Mouse (Mus musculus) heart, postnatal 25 days (tissue): ENCODE measurements around the gene Oxsr1. TPM values are rescaled to one million over a fixed set of nuclear protein-coding genes. Genes with fewer than 3 reads are reported as not detected.
A peak's percentile ranks its signal among the peaks of the same experiment; 100 is the strongest.

Experiments used
- DNase-seq: peaks from one replicate; pipeline ENCODE4 v3.0.0; 2022; ENCODE audit warnings: low spot score
- intact Hi-C: fragments of 180-260 bp; cut with DNase I; formaldehyde crosslinking; loops from one replicate; pipeline ENCODE4 v1.15.1; 2025
- total RNA-seq, 2 experiments: library from RNA; stranded (reverse); gene quantifications; 2 replicates each; pipeline ENCODE4 v1.2.3; 2021

Gene Oxsr1
- total RNA-seq, 2 experiments from 2014 or later: 43.8 to 44.2 TPM

DNA sequence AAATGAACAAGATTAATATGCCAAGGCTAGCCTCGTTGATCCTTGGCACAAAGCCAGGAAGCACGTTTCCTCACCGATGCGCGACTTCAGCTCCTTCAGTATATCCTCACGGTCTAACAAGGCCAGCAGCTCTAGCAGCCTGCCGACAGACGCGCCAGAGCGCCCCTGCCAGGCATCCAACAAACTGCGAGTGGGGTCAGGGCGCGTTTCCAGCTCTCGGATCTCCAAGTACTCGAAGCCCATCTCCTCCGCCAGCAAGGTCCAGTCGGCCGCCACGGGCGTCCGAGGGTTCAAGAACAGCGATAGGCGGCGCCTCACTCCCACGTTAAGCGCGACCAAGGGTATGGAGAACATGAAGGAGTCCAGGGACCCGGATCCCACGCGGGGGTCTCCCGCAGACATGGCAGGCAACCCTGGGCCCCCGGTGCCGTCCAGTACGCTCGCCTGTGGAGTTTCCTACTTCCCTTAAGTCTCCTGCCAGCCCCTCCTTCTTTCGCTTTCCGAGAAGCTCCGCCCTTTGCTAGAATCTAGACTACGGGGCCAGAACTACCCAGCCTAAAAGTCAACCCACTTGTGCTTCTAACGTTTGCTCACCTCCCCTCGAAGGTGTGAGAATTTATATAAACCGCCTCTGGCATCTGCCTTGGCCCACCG is 17.5 kb upstream of the Oxsr1 start, which contains the start of gene Acaa1a:
Gene Acaa1a (plus strand): TSS at position 119 of the 654 bp plus-strand sequence.
- intact Hi-C loops: loop anchor here (2.0 kb wide), 1 partner anchor 17 kb away; the partner anchor contains the start of gene Oxsr1
- DNase-seq: peak; percentile 66

DNA sequence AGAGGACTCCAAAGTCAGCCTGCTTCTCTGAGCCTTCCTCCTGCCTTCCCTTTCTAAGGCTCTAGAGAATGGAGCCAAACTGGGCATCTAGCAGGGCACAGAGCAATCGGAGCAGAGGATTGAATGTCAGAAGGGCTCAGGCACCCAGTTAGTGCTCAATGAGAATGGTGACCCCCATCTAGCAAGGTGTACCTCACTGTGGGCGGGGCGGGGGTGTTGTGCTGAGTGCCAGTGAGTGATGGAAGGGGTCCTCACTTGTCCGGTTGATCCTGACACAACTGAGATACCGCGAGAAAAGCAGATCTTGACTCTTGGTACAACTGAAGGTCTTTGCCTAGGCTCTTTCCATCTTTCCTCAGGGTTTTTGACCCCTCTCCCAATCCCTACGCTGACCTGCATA is 16.9 kb upstream of the Oxsr1 start:
- intact Hi-C loops: no loop called here
- DNase-seq: no peak

- intact Hi-C loops: no loop called here
- DNase-seq: no peak
Observed at GRCm38 (mm10) chr9:119338350-119338749, 16.1 kb upstream of the Oxsr1 start.

DNA sequence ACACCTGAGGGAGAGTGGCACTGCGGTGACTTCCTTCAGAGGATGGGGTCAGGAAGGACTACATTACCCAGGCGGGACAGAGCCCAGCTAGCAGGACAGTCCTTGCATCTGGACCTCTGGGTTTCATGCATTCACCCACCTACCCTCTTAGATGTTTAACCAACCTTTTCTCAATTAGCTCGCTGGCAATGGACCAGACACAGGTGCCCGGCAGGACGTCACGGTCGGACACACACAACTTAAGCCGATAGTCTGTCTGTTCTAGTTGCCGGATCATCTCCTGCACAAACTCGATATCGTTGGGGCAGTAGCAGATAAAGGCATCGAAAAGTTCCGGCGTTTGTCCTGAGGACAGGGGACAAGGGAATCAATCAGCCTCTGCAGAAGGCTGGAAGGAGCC is 15.6 kb upstream of the Oxsr1 start:
- intact Hi-C loops: no loop called here

GRCm38 (mm10) chr9:119335571-119335970 is 13.3 kb upstream of the Oxsr1 start:
- intact Hi-C loops: no loop called here

More for the DNA sequence above, 15.6 kb upstream of the Oxsr1 start:
- no peak for DNase-seq

GRCm38 (mm10) chr9:119334834-119335233 is 12.6 kb upstream of the Oxsr1 start:
- no peak for DNase-seq
- intact Hi-C loops: no loop called here

More at GRCm38 (mm10) chr9:119335571-119335970, 13.3 kb upstream of the Oxsr1 start:
- DNase-seq: no peak

DNA sequence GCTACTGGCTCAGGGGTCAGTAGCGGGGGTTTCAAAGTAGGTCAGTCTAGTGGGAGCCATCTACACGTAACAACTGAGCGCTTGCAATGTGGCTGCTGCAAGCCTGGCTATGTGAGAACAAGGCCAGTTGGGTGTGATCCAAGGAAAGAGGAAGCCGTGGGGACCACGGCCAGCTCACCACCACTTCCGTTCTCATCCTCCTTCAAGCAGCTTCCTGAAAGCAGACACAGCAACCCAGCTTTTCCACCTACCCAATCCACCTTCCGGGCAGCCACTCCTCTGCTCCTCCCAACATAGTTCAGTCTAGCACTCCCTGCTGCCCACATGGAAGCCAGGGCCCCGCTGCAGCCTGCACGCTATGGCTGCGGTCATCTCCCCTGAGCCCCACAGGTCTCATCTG is 12.1 kb upstream of the Oxsr1 start:
- DNase-seq: peak; percentile 59
- intact Hi-C loops: no loop called here

- intact Hi-C loops: no loop called here
- no peak for DNase-seq
Observed at GRCm38 (mm10) chr9:119330186-119330963, 8.1 kb upstream of the Oxsr1 start.

GRCm38 (mm10) chr9:119328488-119328887 is 6.3 kb upstream of the Oxsr1 start:
- intact Hi-C loops: no loop called here
- no peak for DNase-seq

GRCm38 (mm10) chr9:119324130-119324529 is 1.9 kb upstream of the Oxsr1 start:
- intact Hi-C loops: loop anchor here (5.0 kb wide), 1 partner anchor 227 kb away; no protein-coding TSS in a partner anchor
- DNase-seq: no peak

DNA sequence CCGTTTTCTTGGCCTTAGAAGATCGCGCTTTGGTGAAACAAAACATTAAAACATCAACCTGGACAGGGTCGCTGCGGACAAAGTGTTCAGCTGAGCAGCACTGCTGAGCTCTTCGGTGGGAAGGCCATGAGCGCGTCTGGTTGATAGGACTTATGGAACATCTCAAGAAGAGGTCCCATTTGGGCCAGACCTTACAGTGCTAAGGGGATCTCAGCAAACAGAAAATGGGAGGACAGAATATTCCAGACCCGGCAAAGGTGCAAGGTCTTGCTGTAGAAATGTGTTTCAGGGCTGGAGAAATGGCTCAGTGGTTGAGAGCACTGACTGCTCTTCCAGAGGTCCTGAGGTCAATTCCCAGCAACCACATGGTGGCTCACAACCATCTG is 1.0 kb upstream of the Oxsr1 start:
- intact Hi-C loops: loop anchor here (2.0 to 5.0 kb wide), 2 partner anchors 18 to 226 kb away; partner anchors contain the start of gene Myd88
- no peak for DNase-seq

- intact Hi-C loops: loop anchor here (2.0 to 5.0 kb wide), 2 partner anchors 19 to 224 kb away; partner anchors contain the start of gene Myd88
- DNase-seq: no peak
Observed at GRCm38 (mm10) chr9:119321392-119322229, 616 bp downstream of the Oxsr1 start.

DNA sequence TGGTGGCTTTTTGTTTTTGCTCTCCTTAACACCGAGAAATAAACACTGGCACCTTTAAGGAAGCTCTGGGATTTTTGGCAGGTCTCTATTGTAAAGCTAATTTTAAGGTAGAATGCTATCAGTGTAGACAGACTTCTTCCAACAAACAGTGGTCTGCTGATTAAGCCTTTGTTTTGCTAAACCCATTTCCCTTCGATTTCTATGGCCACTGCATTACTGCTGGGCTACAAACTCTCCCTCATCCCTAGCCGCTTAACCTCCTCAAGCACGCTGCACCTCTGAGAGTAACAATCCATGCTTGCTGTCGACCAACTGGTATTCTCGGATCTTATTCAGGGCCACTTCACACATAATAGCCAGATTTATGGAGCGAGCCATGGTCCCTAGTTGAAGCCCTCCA is 1.3 kb downstream of the Oxsr1 start:
- intact Hi-C loops: loop anchor here (5.0 kb wide), 1 partner anchor 224 kb away; no protein-coding TSS in a partner anchor
- DNase-seq: no peak

DNA sequence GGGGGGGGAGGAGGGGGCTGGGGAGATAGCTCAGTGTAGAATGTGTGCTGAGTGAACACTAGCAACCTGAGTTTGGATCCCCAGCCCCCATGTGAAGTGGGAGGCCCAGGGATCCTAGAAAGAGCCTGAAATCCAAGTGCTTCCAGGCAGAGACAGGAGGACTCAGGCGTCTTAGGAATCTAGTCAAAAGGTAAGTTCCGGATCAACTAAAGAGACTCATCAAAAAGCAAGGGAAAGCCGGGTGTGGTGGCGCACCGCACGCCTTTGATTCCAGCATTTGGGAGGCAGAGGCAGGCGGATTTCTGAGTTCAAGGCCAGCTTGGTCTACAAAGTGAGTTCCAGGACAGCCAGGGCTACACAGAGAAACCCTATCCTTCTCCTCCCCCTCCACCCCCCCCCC is 1.8 kb downstream of the Oxsr1 start:
- intact Hi-C loops: loop anchor here (5.0 kb wide), 1 partner anchor 223 kb away; no protein-coding TSS in a partner anchor
- no peak for DNase-seq

- intact Hi-C loops: no loop called here
- DNase-seq: no peak
Observed at GRCm38 (mm10) chr9:119318891-119319290, 3.3 kb downstream of the Oxsr1 start.

DNA sequence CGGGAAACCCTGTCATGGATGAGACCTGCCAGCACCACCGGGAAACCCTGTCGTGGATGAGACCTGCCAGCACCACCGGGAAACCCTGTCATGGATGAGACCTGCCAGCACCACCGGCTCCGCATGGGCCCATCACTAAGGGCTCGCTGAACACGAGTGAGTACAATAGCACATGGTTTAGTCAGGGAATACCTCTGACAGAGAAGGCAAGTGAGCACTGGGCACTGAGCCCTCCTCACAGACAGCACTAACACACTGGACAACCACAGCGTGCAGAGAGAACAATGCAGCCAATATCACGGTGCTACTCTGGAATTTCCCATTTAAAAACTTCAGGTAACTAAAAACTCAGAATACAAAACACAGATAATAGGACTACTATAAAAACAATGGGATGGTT is 9.1 kb downstream of the Oxsr1 start:
- no peak for DNase-seq
- intact Hi-C loops: no loop called here

- no peak for DNase-seq
- intact Hi-C loops: no loop called here
Observed at GRCm38 (mm10) chr9:119309067-119309466, 13.2 kb downstream of the Oxsr1 start.

DNA sequence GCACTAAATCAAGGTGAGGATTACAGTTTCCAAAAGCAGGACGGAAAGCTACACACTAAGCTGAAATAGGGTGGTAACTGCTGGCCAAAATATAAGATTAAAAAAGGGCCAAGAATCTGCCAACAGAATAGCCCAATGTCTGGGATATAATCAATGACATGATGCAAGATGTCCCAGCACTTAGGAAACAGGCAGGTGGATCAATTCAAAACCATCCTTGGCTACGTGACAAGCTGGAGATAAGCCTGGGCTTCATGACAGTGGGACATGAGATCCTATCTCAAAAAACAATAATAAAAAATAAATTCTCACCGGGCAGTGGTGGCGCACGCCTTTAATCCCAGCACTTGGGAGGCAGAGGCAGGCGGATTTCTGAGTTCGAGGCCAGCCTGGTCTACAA is 16.4 kb downstream of the Oxsr1 start:
- intact Hi-C loops: no loop called here

DNA sequence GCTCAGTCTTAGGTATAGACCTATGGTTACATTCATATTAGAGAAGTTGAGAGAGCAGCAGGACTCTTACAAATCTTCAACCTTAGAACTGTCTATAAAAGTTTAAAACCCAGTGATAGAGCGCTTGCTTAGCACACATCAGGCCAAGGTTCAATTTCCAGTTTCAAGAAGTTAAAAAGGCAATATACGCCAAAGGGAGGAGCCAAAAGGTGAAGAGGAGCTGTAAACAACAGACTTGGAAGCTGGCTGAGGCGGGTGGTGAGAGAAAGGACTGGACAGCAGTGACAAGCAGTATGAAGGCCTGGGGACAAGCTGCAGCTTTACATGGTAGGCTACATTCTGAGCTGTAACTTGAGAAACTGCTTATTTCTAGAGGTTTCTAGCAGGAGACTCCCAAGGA is 23.7 kb downstream of the Oxsr1 start:
- intact Hi-C loops: no loop called here
- no peak for DNase-seq

More for the DNA sequence above, 16.4 kb downstream of the Oxsr1 start:
- no peak for DNase-seq

- DNase-seq: no peak
- intact Hi-C loops: no loop called here
Observed at GRCm38 (mm10) chr9:119297696-119298095, 24.5 kb downstream of the Oxsr1 start.
